Mouse (Mus musculus): Measurements from ENCODE around the gene Snx5. TPM values are rescaled to one million over a fixed set of nuclear protein-coding genes. Genes with fewer than 3 reads are reported as not detected.

Snx5 gene
- polyA plus RNA-seq, 1 experiment: 284 TPM

- Histone ChIP-seq H3K27ac (ENCODE audit: insufficient read depth, low read length) (no peak overlapping the region), H3K4me3 (ENCODE audit: insufficient read depth, low read length) (no peak overlapping the region), H3K4me1 (ENCODE audit: control insufficient read depth, insufficient read depth, low read length) (no peaks in the 10 kb centered on the region)
- no peak for TF ChIP-seq CTCF (IDR thresholded peaks at IDR 0.05; ENCODE audit: borderline replicate concordance, insufficient read depth, low read length)
- TF ChIP-seq POLR2A (IDR thresholded peaks at IDR 0.05; ENCODE audit: low read depth, low read length): no peak
Observed at GRCm38 (mm10) chr2:144248613-144249376, 21.9 kb downstream of the Snx5 start.

- no peaks in the 10 kb centered on the region for H3K4me1 ChIP-seq (ENCODE audit: control insufficient read depth, insufficient read depth, low read length)
- TF ChIP-seq CTCF (IDR thresholded peaks at IDR 0.05; ENCODE audit: borderline replicate concordance, insufficient read depth, low read length) (no peak), POLR2A (IDR thresholded peaks at IDR 0.05; ENCODE audit: low read depth, low read length) (no peak)
- H3K4me3 ChIP-seq (ENCODE audit: insufficient read depth, low read length): no peak overlapping the region
- H3K27ac ChIP-seq (ENCODE audit: insufficient read depth, low read length): no peak overlapping the region
Observed at GRCm38 (mm10) chr2:144247337-144247978, 23.2 kb downstream of the Snx5 start.

DNA sequence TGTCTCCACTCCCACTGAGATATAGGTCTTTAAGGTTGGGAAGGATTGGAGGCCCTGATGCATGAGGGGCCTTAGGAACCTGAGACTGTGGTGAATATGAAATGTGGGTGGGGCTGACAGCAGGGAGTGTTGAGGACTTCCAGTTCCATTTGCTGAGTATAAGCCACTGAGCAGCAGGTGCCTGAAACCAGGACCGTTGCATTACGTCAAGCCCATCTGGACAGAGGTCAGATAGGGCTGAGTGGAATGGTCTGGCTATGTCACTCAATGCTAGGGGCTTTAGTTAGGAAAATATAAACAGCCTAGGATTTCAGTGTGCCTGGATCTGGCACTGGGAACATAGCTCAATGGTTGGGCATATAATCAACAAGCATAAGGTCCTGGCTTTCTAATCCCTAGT lies 24.4 kb downstream of the Snx5 start:
- no peaks in the 10 kb centered on the region for H3K4me1 ChIP-seq (ENCODE audit: control insufficient read depth, insufficient read depth, low read length)
- TF ChIP-seq POLR2A (IDR thresholded peaks at IDR 0.05; ENCODE audit: low read depth, low read length) (no peak), CTCF (IDR thresholded peaks at IDR 0.05; ENCODE audit: borderline replicate concordance, insufficient read depth, low read length) (no peak)
- no peak overlapping the region for H3K4me3 ChIP-seq (ENCODE audit: insufficient read depth, low read length)
- no peak overlapping the region for H3K27ac ChIP-seq (ENCODE audit: insufficient read depth, low read length)

- no peak overlapping the region for H3K27ac ChIP-seq (ENCODE audit: insufficient read depth, low read length)
- no peak overlapping the region for H3K4me3 ChIP-seq (ENCODE audit: insufficient read depth, low read length)
- TF ChIP-seq POLR2A (IDR thresholded peaks at IDR 0.05; ENCODE audit: low read depth, low read length): no peak
- no peak for TF ChIP-seq CTCF (IDR thresholded peaks at IDR 0.05; ENCODE audit: borderline replicate concordance, insufficient read depth, low read length)
- no peaks in the 10 kb centered on the region for H3K4me1 ChIP-seq (ENCODE audit: control insufficient read depth, insufficient read depth, low read length)
Observed at GRCm38 (mm10) chr2:144245464-144245863, 25.2 kb downstream of the Snx5 start.

- TF ChIP-seq POLR2A (IDR thresholded peaks at IDR 0.05; ENCODE audit: low read depth, low read length): no peak
- TF ChIP-seq CTCF (IDR thresholded peaks at IDR 0.05; ENCODE audit: borderline replicate concordance, insufficient read depth, low read length): no peak
- Histone ChIP-seq H3K27ac (ENCODE audit: insufficient read depth, low read length) (no peak overlapping the region), H3K4me3 (ENCODE audit: insufficient read depth, low read length) (no peak overlapping the region), H3K4me1 (ENCODE audit: control insufficient read depth, insufficient read depth, low read length) (no peaks in the 10 kb centered on the region)
Observed at GRCm38 (mm10) chr2:144240095-144240899, 30.4 kb downstream of the Snx5 start.

DNA sequence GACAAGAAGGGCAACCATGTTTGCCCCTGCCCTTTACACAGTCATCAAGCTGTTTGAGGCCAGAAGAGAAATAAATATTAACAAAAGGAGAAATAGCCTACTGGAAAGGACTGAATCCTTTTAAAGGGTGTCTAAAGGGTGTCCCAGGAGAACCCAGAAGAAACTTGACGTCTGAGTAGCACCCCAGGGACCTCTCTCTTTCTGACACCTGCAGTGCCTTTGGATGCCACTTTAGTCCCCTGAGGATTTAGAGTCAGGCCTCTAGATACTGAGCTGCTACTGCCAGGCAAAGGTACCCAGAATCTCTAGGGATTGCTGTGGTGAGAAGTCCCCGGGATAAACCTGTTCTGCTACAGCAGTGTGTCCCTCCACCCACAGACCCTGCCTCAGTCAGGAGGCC lies 31.4 kb downstream of the Snx5 start:
- no peak overlapping the region for H3K27ac ChIP-seq (ENCODE audit: insufficient read depth, low read length)
- H3K4me3 ChIP-seq (ENCODE audit: insufficient read depth, low read length): no peak overlapping the region
- H3K4me1 ChIP-seq (ENCODE audit: control insufficient read depth, insufficient read depth, low read length): no peaks in the 10 kb centered on the region
- TF ChIP-seq POLR2A (IDR thresholded peaks at IDR 0.05; ENCODE audit: low read depth, low read length) (no peak), CTCF (IDR thresholded peaks at IDR 0.05; ENCODE audit: borderline replicate concordance, insufficient read depth, low read length) (no peak)

DNA sequence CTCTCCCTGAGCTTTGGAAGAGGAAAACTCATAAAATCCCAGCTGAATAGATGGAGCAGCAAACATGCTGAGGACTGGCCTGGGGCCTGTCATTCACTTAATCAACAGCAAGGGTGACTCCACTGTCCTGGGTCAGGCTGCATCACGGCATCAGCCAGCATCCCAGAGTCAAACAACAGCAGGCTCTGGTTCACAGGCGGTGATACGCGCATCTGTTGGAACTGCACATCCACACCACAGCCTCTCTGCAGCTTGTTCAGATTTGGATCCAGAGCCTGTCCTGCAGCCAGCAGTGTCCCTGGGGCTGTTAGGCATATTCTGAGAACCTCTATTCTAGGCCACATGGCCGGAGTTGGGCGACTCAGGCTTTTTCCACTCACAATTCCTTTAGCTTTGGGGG lies 32.4 kb downstream of the Snx5 start:
- no peaks in the 10 kb centered on the region for H3K4me1 ChIP-seq (ENCODE audit: control insufficient read depth, insufficient read depth, low read length)
- H3K27ac ChIP-seq (ENCODE audit: insufficient read depth, low read length): no peak overlapping the region
- H3K4me3 ChIP-seq (ENCODE audit: insufficient read depth, low read length): no peak overlapping the region
- TF ChIP-seq POLR2A (IDR thresholded peaks at IDR 0.05; ENCODE audit: low read depth, low read length): no peak
- no peak for TF ChIP-seq CTCF (IDR thresholded peaks at IDR 0.05; ENCODE audit: borderline replicate concordance, insufficient read depth, low read length)

DNA sequence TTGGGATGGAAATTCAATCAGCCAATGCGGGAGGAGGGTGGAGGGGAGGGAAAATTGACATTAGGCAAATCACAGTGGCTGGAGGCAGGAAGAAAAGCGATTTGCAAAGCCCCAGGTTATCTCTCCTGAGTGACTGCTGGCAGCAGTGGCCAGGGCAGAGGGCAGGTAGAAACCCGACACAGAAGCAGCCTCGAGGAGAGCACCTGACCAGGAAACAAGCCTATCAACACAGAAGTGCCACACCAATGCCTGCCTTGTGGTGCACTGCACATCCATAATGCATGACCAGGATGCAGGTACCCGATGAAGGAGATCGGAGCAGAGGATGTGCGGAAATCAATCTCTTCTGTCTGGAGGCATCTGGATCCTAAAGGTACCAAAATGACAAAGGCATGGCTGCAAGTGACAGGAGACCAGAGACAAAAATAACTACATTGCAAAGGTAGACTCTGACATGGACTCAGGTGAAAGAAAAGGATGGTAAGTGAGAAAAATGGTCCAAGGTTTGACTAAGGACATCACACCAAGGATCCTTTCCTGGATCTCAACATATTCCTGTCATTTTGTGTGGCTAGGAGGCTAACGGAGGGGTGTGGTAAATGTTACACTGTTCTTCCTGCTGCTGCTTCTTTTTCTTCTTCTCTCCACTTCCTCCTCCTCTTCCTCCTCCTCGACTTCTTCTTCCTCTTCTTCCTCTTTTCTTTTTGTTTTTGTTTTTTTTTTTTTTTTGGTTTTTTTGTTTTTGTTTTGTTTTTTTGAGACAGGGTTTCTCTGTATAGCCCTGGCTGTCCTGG lies 33.7 kb downstream of the Snx5 start:
- TF ChIP-seq CTCF (IDR thresholded peaks at IDR 0.05; ENCODE audit: borderline replicate concordance, insufficient read depth, low read length) (no peak), POLR2A (IDR thresholded peaks at IDR 0.05; ENCODE audit: low read depth, low read length) (no peak)

DNA sequence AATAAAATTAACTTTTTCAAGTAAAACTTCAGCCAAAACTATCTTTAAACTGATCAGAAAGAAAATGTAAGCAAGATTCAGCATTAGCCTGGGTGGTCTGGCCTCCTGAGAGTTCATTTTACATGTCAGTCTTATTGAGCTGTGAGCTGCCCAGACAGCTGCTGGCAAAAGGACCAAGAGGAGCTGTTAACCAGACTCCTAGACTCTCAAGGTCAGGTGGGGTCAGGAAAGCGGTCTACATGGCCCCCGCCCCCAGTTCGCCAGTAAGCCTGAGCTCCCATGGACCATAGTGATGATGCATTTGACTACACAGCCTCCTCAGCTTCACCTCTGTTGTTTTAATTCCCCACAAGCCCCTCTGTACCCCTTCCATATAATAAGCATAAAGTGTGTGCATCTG lies 34.9 kb downstream of the Snx5 start:
- TF ChIP-seq POLR2A (IDR thresholded peaks at IDR 0.05; ENCODE audit: low read depth, low read length) (no peak), CTCF (IDR thresholded peaks at IDR 0.05; ENCODE audit: borderline replicate concordance, insufficient read depth, low read length) (no peak)
- no peak overlapping the region for H3K4me3 ChIP-seq (ENCODE audit: insufficient read depth, low read length)
- H3K27ac ChIP-seq (ENCODE audit: insufficient read depth, low read length): no peak overlapping the region
- H3K4me1 ChIP-seq (ENCODE audit: control insufficient read depth, insufficient read depth, low read length): no peaks in the 10 kb centered on the region

More for the DNA sequence above, 33.7 kb downstream of the Snx5 start:
- Histone ChIP-seq H3K4me3 (ENCODE audit: insufficient read depth, low read length) (no peak overlapping the region), H3K4me1 (ENCODE audit: control insufficient read depth, insufficient read depth, low read length) (no peaks in the 10 kb centered on the region), H3K27ac (ENCODE audit: insufficient read depth, low read length) (no peak overlapping the region)

Measured in embryonic fibroblast, embryonic 13.5 days (primary cell).